Mouse (Mus musculus) layer of hippocampus, adult 9-10 months (tissue): Measurements from ENCODE around the gene Fndc3b.

Experiments used
- DNase-seq: peaks from one replicate; pipeline ENCODE4 v3.0.0; 2022; ENCODE audit warnings: low spot score

The Fndc3b gene

GRCm38 (mm10) chr3:27555401-27555940, 155.6 kb downstream of the Fndc3b start:
- DNase-seq = no peak

GRCm38 (mm10) chr3:27554325-27554724, 156.8 kb downstream of the Fndc3b start:
- no peak for DNase-seq

- no peak for DNase-seq
Measured at GRCm38 (mm10) chr3:27553781-27554180, 157.3 kb downstream of the Fndc3b start.

GRCm38 (mm10) chr3:27551005-27551404, 160.1 kb downstream of the Fndc3b start:
- no peak for DNase-seq

- no peak for DNase-seq
Measured at GRCm38 (mm10) chr3:27550409-27550808, 160.7 kb downstream of the Fndc3b start.

- DNase-seq = no peak
Measured at GRCm38 (mm10) chr3:27545651-27546050, 165.5 kb downstream of the Fndc3b start.

GRCm38 (mm10) chr3:27544061-27544460, 167.0 kb downstream of the Fndc3b start:
- DNase-seq = no peak

- DNase-seq = no peak
Measured at GRCm38 (mm10) chr3:27541841-27542240, 169.3 kb downstream of the Fndc3b start.

GRCm38 (mm10) chr3:27541181-27541580, 169.9 kb downstream of the Fndc3b start:
- no peak for DNase-seq

GRCm38 (mm10) chr3:27534208-27534607, 176.9 kb downstream of the Fndc3b start:
- DNase-seq = no peak

- no peak for DNase-seq
Measured at GRCm38 (mm10) chr3:27533721-27534120, 177.4 kb downstream of the Fndc3b start.

GRCm38 (mm10) chr3:27531993-27532392, 179.1 kb downstream of the Fndc3b start:
- DNase-seq = no peak

GRCm38 (mm10) chr3:27530370-27530769, 180.7 kb downstream of the Fndc3b start:
- DNase-seq = no peak

GRCm38 (mm10) chr3:27529221-27530051, 181.7 kb downstream of the Fndc3b start:
- DNase-seq = no peak

- no peak for DNase-seq
Measured at GRCm38 (mm10) chr3:27526991-27527390, 184.1 kb downstream of the Fndc3b start.

GRCm38 (mm10) chr3:27523176-27523936, 187.8 kb downstream of the Fndc3b start:
- DNase-seq = no peak

GRCm38 (mm10) chr3:27520391-27520790, 190.7 kb downstream of the Fndc3b start:
- DNase-seq = no peak

GRCm38 (mm10) chr3:27519481-27519880, 191.6 kb downstream of the Fndc3b start:
- no peak for DNase-seq

- DNase-seq = no peak
Measured at GRCm38 (mm10) chr3:27518935-27519334, 192.2 kb downstream of the Fndc3b start.

- DNase-seq = no peak
Measured at GRCm38 (mm10) chr3:27516536-27516935, 194.6 kb downstream of the Fndc3b start.

- no peak for DNase-seq
Measured at GRCm38 (mm10) chr3:27511765-27512164, 199.3 kb downstream of the Fndc3b start.

- no peak for DNase-seq
Measured at GRCm38 (mm10) chr3:27506886-27507285, 204.2 kb downstream of the Fndc3b start.

- DNase-seq = no peak
Measured at GRCm38 (mm10) chr3:27505582-27505981, 205.5 kb downstream of the Fndc3b start.
